Mouse (Mus musculus) c-Kit-positive CD71-negative TER-119-negative erythroid progenitor cells, embryonic 14.5 days (primary cell): Measurements from ENCODE around the gene Zfp36l1.

Source experiments
- DNase-seq: peaks from one replicate; pipeline ENCODE4 v3.0.0-alpha.2; 2013; ENCODE audit warnings: low read depth

The Zfp36l1 gene

GRCm38 (mm10) chr12:80112852-80113551 lies at the start of gene Zfp36l1:
Gene Zfp36l1, minus strand, starts transcription at chr12:80113013.
- DNase-seq, result peak; percentile 90

DNA sequence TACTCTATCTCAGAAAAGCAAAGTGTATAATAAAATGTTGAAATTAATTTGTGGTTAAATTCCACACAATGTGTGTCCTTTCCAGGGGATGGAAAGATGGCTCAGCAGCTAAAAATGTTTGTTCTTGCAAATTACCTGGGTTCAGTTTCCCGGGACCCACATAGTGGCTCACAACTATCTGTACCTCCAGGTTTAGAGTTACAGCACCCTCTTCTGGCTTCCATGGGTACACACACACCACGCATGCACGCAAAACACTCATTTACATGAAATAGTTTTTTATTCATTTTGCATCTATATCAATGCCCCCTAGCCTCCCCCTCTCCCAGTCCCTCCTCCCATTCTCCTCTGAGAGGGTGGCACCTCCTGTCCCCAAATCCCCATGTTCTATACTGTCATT lies 49.6 kb upstream of the Zfp36l1 start:
- DNase-seq, result no peak

GRCm38 (mm10) chr12:80157675-80158074 lies 44.9 kb upstream of the Zfp36l1 start:
- no peak for DNase-seq

DNA sequence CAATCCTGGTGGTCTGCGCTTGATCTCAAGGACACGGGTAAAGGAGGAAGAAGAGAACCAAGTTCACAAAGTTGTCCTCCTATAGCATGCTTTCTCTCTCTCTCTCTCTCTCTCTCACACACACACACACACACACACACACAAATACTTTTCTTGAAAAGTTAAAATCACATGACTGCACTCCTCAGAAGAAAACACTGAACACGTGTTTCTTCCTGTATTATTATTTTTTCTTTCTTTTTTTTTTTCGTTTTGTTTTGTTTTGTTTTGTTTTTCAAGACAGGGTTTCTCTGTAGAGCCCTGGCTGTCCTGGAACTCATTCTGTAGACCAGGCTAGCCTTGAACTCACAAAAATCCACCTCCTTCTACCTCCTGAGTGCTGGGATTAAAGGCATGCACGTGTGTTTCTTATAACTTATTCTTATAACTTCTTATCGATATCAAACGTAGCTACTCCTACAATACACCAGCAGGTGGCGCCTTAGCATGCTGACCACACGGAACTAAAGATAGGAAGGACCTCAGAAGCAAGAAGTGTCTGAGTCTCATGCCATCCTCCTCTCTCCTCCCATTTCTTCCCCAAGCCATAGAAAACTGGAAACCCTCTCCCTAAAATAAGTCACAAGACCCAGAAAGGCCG lies 41.0 kb upstream of the Zfp36l1 start:
- DNase-seq, result no peak

GRCm38 (mm10) chr12:80153078-80153477 lies 40.3 kb upstream of the Zfp36l1 start:
- DNase-seq, result no peak

GRCm38 (mm10) chr12:80151821-80152220 lies 39.0 kb upstream of the Zfp36l1 start:
- DNase-seq, result no peak

GRCm38 (mm10) chr12:80150624-80151023 lies 37.8 kb upstream of the Zfp36l1 start:
- no peak for DNase-seq

GRCm38 (mm10) chr12:80147563-80148214 lies 34.9 kb upstream of the Zfp36l1 start:
- no peak for DNase-seq

- no peak for DNase-seq
Observed at GRCm38 (mm10) chr12:80146227-80147223, 33.7 kb upstream of the Zfp36l1 start.

DNA sequence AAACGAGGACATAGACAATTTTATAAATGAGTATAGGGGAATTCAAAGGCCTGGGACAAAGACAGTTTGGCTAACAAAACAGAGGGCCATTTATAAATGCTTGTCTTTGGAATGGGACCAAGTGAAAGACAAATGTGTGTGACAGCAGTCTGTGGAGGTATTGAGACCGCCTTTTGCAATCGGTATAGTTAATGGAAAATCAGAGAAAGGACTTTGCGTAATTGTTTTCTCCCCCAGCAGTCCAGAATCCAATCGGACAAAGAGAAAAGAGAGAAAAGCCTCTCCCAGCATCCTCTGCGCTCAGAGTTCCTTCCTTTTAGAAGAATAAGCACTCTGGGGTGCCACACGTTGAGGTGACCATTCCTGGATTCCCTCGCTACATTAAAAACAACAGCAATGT lies 32.6 kb upstream of the Zfp36l1 start:
- no peak for DNase-seq

DNA sequence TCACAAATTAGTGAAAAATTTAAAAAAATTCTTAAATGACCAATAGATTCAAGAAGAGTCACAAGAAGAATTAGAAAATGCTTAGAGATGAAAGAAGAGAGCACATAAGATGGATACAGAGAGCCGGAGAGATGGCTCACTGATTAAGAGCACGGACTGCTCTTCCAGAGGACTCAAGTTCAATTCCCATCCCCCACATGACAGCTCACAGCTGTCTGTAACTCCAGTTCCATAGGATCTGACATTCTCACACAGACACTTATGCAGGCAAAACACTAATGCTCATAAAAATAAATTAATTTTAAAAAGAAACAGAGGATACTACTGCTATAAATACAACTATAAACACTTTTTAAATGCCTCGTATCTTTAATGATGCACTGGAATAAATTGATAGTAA lies 32.0 kb upstream of the Zfp36l1 start:
- no peak for DNase-seq

GRCm38 (mm10) chr12:80141470-80141869 lies 28.7 kb upstream of the Zfp36l1 start:
- DNase-seq, result no peak

DNA sequence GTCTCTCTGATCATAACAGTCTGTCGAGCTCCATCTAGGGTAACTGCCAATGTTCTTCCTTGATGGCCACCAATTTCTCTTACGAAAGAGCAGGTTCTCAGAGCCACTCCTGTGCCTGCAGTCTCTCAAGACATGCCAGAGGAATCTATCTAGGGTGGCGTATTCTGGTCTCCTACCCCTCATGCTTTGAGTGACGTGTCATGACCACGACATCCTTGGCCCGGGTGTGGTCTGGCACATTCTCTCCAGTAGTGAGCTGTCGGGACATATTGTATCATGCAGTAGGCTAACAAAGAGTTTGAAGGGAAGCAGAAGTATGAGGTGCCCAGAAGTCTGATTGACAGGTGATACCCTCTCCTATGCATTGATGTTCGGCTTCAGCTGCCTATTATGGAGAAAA lies 28.2 kb upstream of the Zfp36l1 start:
- DNase-seq, result no peak

DNA sequence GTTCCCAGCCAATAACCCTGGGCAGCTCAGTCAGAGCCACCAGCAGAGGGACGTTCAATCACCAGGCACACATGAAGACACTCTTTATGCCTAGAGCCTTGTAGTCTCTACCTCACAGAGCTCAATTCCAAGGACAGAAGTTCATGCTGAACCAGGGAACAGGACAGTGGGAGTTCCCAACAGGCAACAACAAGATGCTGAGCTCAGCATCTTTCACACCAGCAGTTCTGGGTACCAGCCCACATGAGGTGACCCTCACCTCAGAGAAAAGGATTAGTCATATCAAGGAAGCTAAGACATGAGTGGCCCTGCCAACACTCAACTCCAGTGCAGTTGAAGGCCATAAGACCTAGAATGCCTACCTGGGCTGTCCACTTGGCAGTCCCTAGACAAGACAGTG lies 24.9 kb upstream of the Zfp36l1 start:
- no peak for DNase-seq

GRCm38 (mm10) chr12:80137246-80137645 lies 24.4 kb upstream of the Zfp36l1 start:
- DNase-seq, result no peak

- no peak for DNase-seq
Observed at GRCm38 (mm10) chr12:80136264-80136930, 23.6 kb upstream of the Zfp36l1 start.

- no peak for DNase-seq
Observed at GRCm38 (mm10) chr12:80135173-80135572, 22.4 kb upstream of the Zfp36l1 start.

DNA sequence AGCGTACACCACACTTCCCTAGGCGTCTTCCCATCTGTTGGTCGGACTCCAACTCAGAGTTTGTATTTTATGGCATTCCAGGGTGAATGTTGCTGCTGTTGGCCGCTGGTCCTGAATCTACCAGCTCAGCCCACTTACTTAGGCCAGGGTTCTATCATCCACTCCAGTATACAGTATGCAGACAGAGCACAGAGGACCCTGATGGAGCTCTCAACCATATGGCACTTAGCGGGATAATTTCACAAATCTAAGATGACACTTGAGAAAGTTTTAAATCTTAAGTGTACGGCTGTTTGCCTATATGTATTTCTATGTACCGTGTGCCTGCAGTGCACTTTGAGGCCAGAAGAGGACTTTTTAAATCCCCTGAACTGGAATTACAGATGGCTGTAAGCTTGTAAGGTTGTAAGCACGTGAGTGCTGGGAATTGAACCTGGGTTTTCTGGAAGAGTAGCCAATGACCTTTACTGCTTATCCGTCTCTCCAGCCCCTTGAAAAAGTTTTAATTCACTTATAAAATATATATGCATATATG lies 20.3 kb upstream of the Zfp36l1 start:
- no peak for DNase-seq

GRCm38 (mm10) chr12:80132250-80133003 lies 19.6 kb upstream of the Zfp36l1 start:
- no peak for DNase-seq
